8 mouse cellular contexts compared by ENCODE assay signal in genomic region chr19:37376841-37377240, GRCm38 (mm10). TPM values are rescaled to one million over a fixed set of nuclear protein-coding genes. Genes with fewer than 3 reads are reported as not detected.
DNase-seq lines count a peak whose midpoint lies in the region; ATAC-seq lines count a peak whose summit lies in the region.

No protein-coding gene starts in this region.

- 0 out of 2 replicates have a peak overlapping the region, but pooled peaks have one; percentile 89 for H3K27ac ChIP-seq in embryonic facial prominence, embryonic 11.5 days (replicated peaks; ENCODE audit: low read depth, low read length)
- H3K27ac ChIP-seq in intestine, embryonic 15.5 days: no peak overlapping the region
- no peak overlapping the region for H3K27ac ChIP-seq in neural tube, embryonic 15.5 days (replicated peaks)

- WGBS in embryonic facial prominence, embryonic 11.5 days: under 1% methylated on average over 11 of the region's 11 CpGs
- WGBS in intestine, embryonic 15.5 days: 2% methylated on average over 11 of the region's 11 CpGs
- WGBS in neural tube, embryonic 15.5 days: 1% methylated on average over 11 of the region's 11 CpGs

- intact Hi-C loops in left cerebral cortex, postnatal 14 days (cut with DNase I): no loop called here

- no peak for DNase-seq in embryonic facial prominence, embryonic 11.5 days (ENCODE audit: low spot score)
- no peak for DNase-seq in urinary bladder, postnatal 10 days (ENCODE audit: low spot score)
- no peak for DNase-seq in left cerebral cortex, postnatal 14 days (ENCODE audit: low spot score in 2 of 2)

- H3K4me1 ChIP-seq in megakaryocyte, embryonic 14.5 days: peaks cover 56% of the 10 kb centered on the region
- H3K4me1 ChIP-seq in embryonic facial prominence, embryonic 11.5 days (ENCODE audit: control insufficient read depth, insufficient read depth, low read length): no peaks in the 10 kb centered on the region
- 0 out of 2 replicates have a peak, but pooled peaks cover 8% of the 10 kb centered on the region for H3K4me1 ChIP-seq in intestine, embryonic 15.5 days (replicated peaks)
- peaks cover 15% of the 10 kb centered on the region; the same call in 1 of the 2 replicates for H3K4me1 ChIP-seq in neural tube, embryonic 15.5 days

- no peaks in the 10 kb centered on the region for H3K9me3 ChIP-seq in megakaryocyte, embryonic 14.5 days
- no peaks in the 10 kb centered on the region for H3K9me3 ChIP-seq in embryonic facial prominence, embryonic 11.5 days (replicated peaks; ENCODE audit: control insufficient read depth, low read length)
- no peaks in the 10 kb centered on the region for H3K9me3 ChIP-seq in intestine, embryonic 15.5 days
- H3K9me3 ChIP-seq in neural tube, embryonic 15.5 days (replicated peaks): no peaks in the 10 kb centered on the region

- peak overlapping the region; percentile 80 for H3K9ac ChIP-seq in embryonic facial prominence, embryonic 11.5 days (replicated peaks; ENCODE audit: low read length)
- H3K9ac ChIP-seq in intestine, embryonic 15.5 days: peak overlapping the region; percentile 85
- no peak overlapping the region for H3K9ac ChIP-seq in neural tube, embryonic 15.5 days (replicated peaks)

- peak overlapping the region; percentile 96 for H3K4me3 ChIP-seq in megakaryocyte, embryonic 14.5 days (replicated peaks)
- peak overlapping the region; percentile 80 for H3K4me3 ChIP-seq in embryonic facial prominence, embryonic 11.5 days (ENCODE audit: low read depth, low read length)
- H3K4me3 ChIP-seq in intestine, embryonic 15.5 days (replicated peaks): peak overlapping the region; percentile 89
- H3K4me3 ChIP-seq in neural tube, embryonic 15.5 days (replicated peaks): peak overlapping the region; percentile 80

- ATAC-seq in megakaryocyte, adult 5-6 weeks (ENCODE audit: poor library complexity, severe bottlenecking): no peak
- ATAC-seq in embryonic facial prominence, embryonic 11.5 days (replicated peaks; ENCODE audit: insufficient number of reproducible peaks, low FRiP score, low TSS enrichment, low read depth): no peak
- no peak for ATAC-seq in intestine, embryonic 15.5 days
- ATAC-seq in neural tube, embryonic 15.5 days (ENCODE audit: low FRiP score): no peak
- no peak for ATAC-seq in frontal cortex, adult (ENCODE audit: low TSS enrichment)

- no peaks in the 10 kb centered on the region for H3K36me3 ChIP-seq in megakaryocyte, embryonic 14.5 days (replicated peaks; ENCODE audit: low read length)
- no peaks in the 10 kb centered on the region for H3K36me3 ChIP-seq in embryonic facial prominence, embryonic 11.5 days (replicated peaks; ENCODE audit: control insufficient read depth, insufficient read depth, low read depth, low read length)
- no peaks in the 10 kb centered on the region for H3K36me3 ChIP-seq in intestine, embryonic 15.5 days
- H3K36me3 ChIP-seq in neural tube, embryonic 15.5 days: no peaks in the 10 kb centered on the region

- peak overlapping the region; percentile 52 for H3K4me2 ChIP-seq in embryonic facial prominence, embryonic 11.5 days (ENCODE audit: low read depth, low read length)
- peak overlapping the region; percentile 51 for H3K4me2 ChIP-seq in intestine, embryonic 15.5 days (replicated peaks)
- peak overlapping the region; percentile 89 for H3K4me2 ChIP-seq in neural tube, embryonic 15.5 days

- H3K27me3 ChIP-seq in megakaryocyte, embryonic 14.5 days (replicated peaks): no peaks in the 10 kb centered on the region
- no peaks in the 10 kb centered on the region for H3K27me3 ChIP-seq in embryonic facial prominence, embryonic 11.5 days (ENCODE audit: control insufficient read depth, insufficient read depth, low read length)
- H3K27me3 ChIP-seq in intestine, embryonic 15.5 days (replicated peaks): no peaks in the 10 kb centered on the region
- no peaks in the 10 kb centered on the region for H3K27me3 ChIP-seq in neural tube, embryonic 15.5 days (replicated peaks)

RNA-seq across cellular contexts. Expression of gene Kif11, which starts 0.6 kb away (rescaled TPM):
- 1.2 and 1.7 TPM in 2 replicates for polyA plus RNA-seq in megakaryocyte, embryonic 14.5 days (2012; ENCODE audit: insufficient read depth, low replicate concordance)
- total RNA-seq in megakaryocyte, adult 5-6 weeks (2015): 128 and 136 TPM in 2 replicates
- 223 and 233 TPM in 2 replicates for total RNA-seq in megakaryocyte, adult 5-6 weeks (2017)
- polyA plus RNA-seq in embryonic facial prominence, embryonic 11.5 days (2014; fragmentation: Nextera tagmentation; extraction: Ambion mirVana): 97.4 and 110 TPM in 2 replicates
- 44.3 and 51.7 TPM in 2 replicates for polyA plus RNA-seq in intestine, embryonic 15.5 days (2015; fragmentation: Nextera tagmentation; extraction: Ambion mirVana)
- 6.3 and 18.6 TPM in 2 replicates for polyA plus RNA-seq in neural tube, embryonic 15.5 days (2015; fragmentation: Nextera tagmentation; extraction: Ambion mirVana)
- 1 to 10 TPM; 1.3 to 1.7 TPM for total RNA-seq in left cerebral cortex, postnatal 14 days (2021)

RNA-seq across cellular contexts. Expression of gene Ide, which starts 39.2 kb away (rescaled TPM):
- polyA plus RNA-seq in megakaryocyte, embryonic 14.5 days (2012; ENCODE audit: insufficient read depth, low replicate concordance): 4.4 TPM in 1 of 2 replicates, not detected in the other
- 41.2 and 47.1 TPM in 2 replicates for total RNA-seq in megakaryocyte, adult 5-6 weeks (2015)
- 32.2 and 45.0 TPM in 2 replicates for total RNA-seq in megakaryocyte, adult 5-6 weeks (2017)
- 47.8 and 48.8 TPM in 2 replicates for polyA plus RNA-seq in embryonic facial prominence, embryonic 11.5 days (2014; fragmentation: Nextera tagmentation; extraction: Ambion mirVana)
- polyA plus RNA-seq in intestine, embryonic 15.5 days (2015; fragmentation: Nextera tagmentation; extraction: Ambion mirVana): 52.7 and 56.2 TPM in 2 replicates
- polyA plus RNA-seq in neural tube, embryonic 15.5 days (2015; fragmentation: Nextera tagmentation; extraction: Ambion mirVana): 47.2 and 54.6 TPM in 2 replicates
- 10 to 100 TPM; 48.3 to 77.1 TPM for total RNA-seq in left cerebral cortex, postnatal 14 days (2021)

RNA-seq across cellular contexts. Expression of gene Hhex, which starts 57.8 kb away (rescaled TPM):
- 42.5 and 99.2 TPM in 2 replicates for polyA plus RNA-seq in megakaryocyte, embryonic 14.5 days (2012; ENCODE audit: insufficient read depth, low replicate concordance)
- 113 and 118 TPM in 2 replicates for total RNA-seq in megakaryocyte, adult 5-6 weeks (2015)
- 26.5 and 34.9 TPM in 2 replicates for total RNA-seq in megakaryocyte, adult 5-6 weeks (2017)
- 3.9 and 4.0 TPM in 2 replicates for polyA plus RNA-seq in embryonic facial prominence, embryonic 11.5 days (2014; fragmentation: Nextera tagmentation; extraction: Ambion mirVana)
- polyA plus RNA-seq in intestine, embryonic 15.5 days (2015; fragmentation: Nextera tagmentation; extraction: Ambion mirVana): 13.9 and 14.7 TPM in 2 replicates
- polyA plus RNA-seq in neural tube, embryonic 15.5 days (2015; fragmentation: Nextera tagmentation; extraction: Ambion mirVana): 6.1 and 7.2 TPM in 2 replicates
- total RNA-seq in left cerebral cortex, postnatal 14 days (2021): 1 to 10 TPM; 2.2 to 3.4 TPM
